Mouse (Mus musculus): ENCODE measurements at regions not wholly inside any gene's neighbourhood (a gene's known extent, or its start where the extent isn't known, plus 50 kb on each side); places are given as distances from the start of the nearest gene placed in this dataset.

- no peak for DNase-seq
- 70% methylated on average over 10 of the region's 10 CpGs for WGBS
- no peak for TF ChIP-seq POLR2A (IDR thresholded peaks at IDR 0.05; ENCODE audit: borderline replicate concordance, extremely low read depth, low read depth, low read length)
- TF ChIP-seq CTCF (IDR thresholded peaks at IDR 0.05; ENCODE audit: insufficient read depth, low read length) = no peak
- Histone ChIP-seq H3K4me3 (replicated peaks; ENCODE audit: extremely low read depth, low read depth, low read length) (no peak overlapping the region), H3K4me1 (ENCODE audit: control insufficient read depth, insufficient read depth, low read length) (no peaks in the 10 kb centered on the region)
Measured at GRCm38 (mm10) chr4:83950809-83951409, 425.6 kb downstream of the Ccdc171 start.

- no peak for TF ChIP-seq CTCF (IDR thresholded peaks at IDR 0.05; ENCODE audit: insufficient read depth, low read length)
- TF ChIP-seq POLR2A (IDR thresholded peaks at IDR 0.05; ENCODE audit: borderline replicate concordance, extremely low read depth, low read depth, low read length) = no peak
- WGBS = 86% methylated on average over 12 of the region's 12 CpGs
Measured at GRCm38 (mm10) chr4:83956252-83956904, 431.0 kb downstream of the Ccdc171 start.

GRCm38 (mm10) chr4:83957217-83957692 is 431.9 kb downstream of the Ccdc171 start:
- no peak for DNase-seq
- WGBS = 51% methylated on average over 5 of the region's 5 CpGs
- TF ChIP-seq CTCF (IDR thresholded peaks at IDR 0.05; ENCODE audit: insufficient read depth, low read length) (no peak), POLR2A (IDR thresholded peaks at IDR 0.05; ENCODE audit: borderline replicate concordance, extremely low read depth, low read depth, low read length) (no peak)
- Histone ChIP-seq H3K4me3 (replicated peaks; ENCODE audit: extremely low read depth, low read depth, low read length) (no peak overlapping the region), H3K4me1 (ENCODE audit: control insufficient read depth, insufficient read depth, low read length) (no peaks in the 10 kb centered on the region)

More at GRCm38 (mm10) chr4:83956252-83956904, 431.0 kb downstream of the Ccdc171 start:
- no peak overlapping the region for H3K4me3 ChIP-seq (replicated peaks; ENCODE audit: extremely low read depth, low read depth, low read length)
- DNase-seq = no peak
- no peaks in the 10 kb centered on the region for H3K4me1 ChIP-seq (ENCODE audit: control insufficient read depth, insufficient read depth, low read length)

- TF ChIP-seq POLR2A (IDR thresholded peaks at IDR 0.05; ENCODE audit: borderline replicate concordance, extremely low read depth, low read depth, low read length) (no peak), CTCF (IDR thresholded peaks at IDR 0.05; ENCODE audit: insufficient read depth, low read length) (no peak)
- no peak overlapping the region for H3K4me3 ChIP-seq (replicated peaks; ENCODE audit: extremely low read depth, low read depth, low read length)
- DNase-seq = no peak
- no peaks in the 10 kb centered on the region for H3K4me1 ChIP-seq (ENCODE audit: control insufficient read depth, insufficient read depth, low read length)
- 97% methylated on average over 1 of the region's 1 CpGs for WGBS
Measured at GRCm38 (mm10) chr4:83966898-83967297, 441.6 kb downstream of the Ccdc171 start.

GRCm38 (mm10) chr4:83973162-83973561 is 447.8 kb downstream of the Ccdc171 start:
- WGBS = 75% methylated on average over 4 of the region's 4 CpGs
- DNase-seq = no peak
- TF ChIP-seq POLR2A (IDR thresholded peaks at IDR 0.05; ENCODE audit: borderline replicate concordance, extremely low read depth, low read depth, low read length) = no peak
- no peak for TF ChIP-seq CTCF (IDR thresholded peaks at IDR 0.05; ENCODE audit: insufficient read depth, low read length)

GRCm38 (mm10) chr4:83974214-83975012 is 449.1 kb downstream of the Ccdc171 start:
- Histone ChIP-seq H3K4me3 (replicated peaks; ENCODE audit: extremely low read depth, low read depth, low read length) (no peak overlapping the region), H3K4me1 (ENCODE audit: control insufficient read depth, insufficient read depth, low read length) (no peaks in the 10 kb centered on the region)
- no peak for DNase-seq
- WGBS = 53% methylated on average over 7 of the region's 7 CpGs
- TF ChIP-seq CTCF (IDR thresholded peaks at IDR 0.05; ENCODE audit: insufficient read depth, low read length) = no peak
- no peak for TF ChIP-seq POLR2A (IDR thresholded peaks at IDR 0.05; ENCODE audit: borderline replicate concordance, extremely low read depth, low read depth, low read length)

More at GRCm38 (mm10) chr4:83973162-83973561, 447.8 kb downstream of the Ccdc171 start:
- Histone ChIP-seq H3K4me1 (ENCODE audit: control insufficient read depth, insufficient read depth, low read length) (no peaks in the 10 kb centered on the region), H3K4me3 (replicated peaks; ENCODE audit: extremely low read depth, low read depth, low read length) (no peak overlapping the region)

- no peak for DNase-seq
- WGBS = 53% methylated on average over 5 of the region's 5 CpGs
- Histone ChIP-seq H3K4me1 (ENCODE audit: control insufficient read depth, insufficient read depth, low read length) (no peaks in the 10 kb centered on the region), H3K4me3 (replicated peaks; ENCODE audit: extremely low read depth, low read depth, low read length) (no peak overlapping the region)
- no peak for TF ChIP-seq CTCF (IDR thresholded peaks at IDR 0.05; ENCODE audit: insufficient read depth, low read length)
- TF ChIP-seq POLR2A (IDR thresholded peaks at IDR 0.05; ENCODE audit: borderline replicate concordance, extremely low read depth, low read depth, low read length) = no peak
Measured at GRCm38 (mm10) chr4:83975569-83975968, 450.2 kb downstream of the Ccdc171 start.

GRCm38 (mm10) chr4:83976067-83976466 is 450.7 kb downstream of the Ccdc171 start:
- no peak for TF ChIP-seq POLR2A (IDR thresholded peaks at IDR 0.05; ENCODE audit: borderline replicate concordance, extremely low read depth, low read depth, low read length)
- H3K4me1 ChIP-seq (ENCODE audit: control insufficient read depth, insufficient read depth, low read length) = no peaks in the 10 kb centered on the region
- H3K4me3 ChIP-seq (replicated peaks; ENCODE audit: extremely low read depth, low read depth, low read length) = no peak overlapping the region
- WGBS = 57% methylated on average over 12 of the region's 12 CpGs
- no peak for DNase-seq

- Histone ChIP-seq H3K4me3 (replicated peaks; ENCODE audit: extremely low read depth, low read depth, low read length) (no peak overlapping the region), H3K4me1 (ENCODE audit: control insufficient read depth, insufficient read depth, low read length) (no peaks in the 10 kb centered on the region)
- TF ChIP-seq POLR2A (IDR thresholded peaks at IDR 0.05; ENCODE audit: borderline replicate concordance, extremely low read depth, low read depth, low read length) (no peak), CTCF (IDR thresholded peaks at IDR 0.05; ENCODE audit: insufficient read depth, low read length) (no peak)
- DNase-seq = no peak
- WGBS = 48% methylated on average over 4 of the region's 4 CpGs
Measured at GRCm38 (mm10) chr4:83979088-83979487, 453.7 kb downstream of the Ccdc171 start.
